Mouse (Mus musculus) B cell, adult 62 days (primary cell): Measurements from ENCODE around the gene Rbfox2. TPM values are rescaled to one million over a fixed set of nuclear protein-coding genes. Genes with fewer than 3 reads are reported as not detected.

Experiments used
- total RNA-seq: library from RNA; stranded (reverse); gene quantifications from 4 replicates; pipeline ENCODE4 v1.2.4, GENCODE M21; 2023

Rbfox2 gene
- 0.09 TPM in 1 of 4 replicates, not detected in the others for total RNA-seq

GRCm38 (mm10) chr15:77306547-77307261, at the start of gene Rbfox2:
Rbfox2 (minus strand) TSS chr15:77307004.

GRCm38 (mm10) chr15:77050570-77050969, 256.2 kb downstream of the Rbfox2 start, which contains the start of gene Mb:
Mb (minus strand) TSS chr15:77050670.

GRCm38 (mm10) chr15:77044597-77045320, 262.0 kb downstream of the Rbfox2 start, which contains the start of gene Apol6:
Apol6 (plus strand) TSS chr15:77044729.

Other genes starting within 250 kb of the Rbfox2 start
- gene Apol7a, start 92.1 kb upstream of the Rbfox2 start, total RNA-seq, result not detected in 4 replicates
- gene Apol9a, start 104.1 kb upstream of the Rbfox2 start, total RNA-seq, result not detected in 4 replicates
- not detected in 4 replicates for gene Apol7b, start 140.5 kb upstream of the Rbfox2 start, total RNA-seq
- gene Apol10a, start 170.0 kb upstream of the Rbfox2 start, total RNA-seq, result not detected in 4 replicates
- gene Apol11a, start 201.3 kb upstream of the Rbfox2 start, total RNA-seq, result not detected in 4 replicates
- 0.27 to 1.9 TPM (median 0.90 TPM) in 4 replicates for gene Apol7c, start 226.3 kb upstream of the Rbfox2 start, total RNA-seq